Mouse (Mus musculus) lung, postnatal 0 days (tissue): ENCODE data around the gene Med27.

Experiments used
- CTCF ChIP-seq: IDR thresholded peaks from 2 replicates; pipeline ENCODE4 v1.5.1; 2016; ENCODE audit warnings: antibody characterized with exemption, mild to moderate bottlenecking
- EP300 ChIP-seq: IDR thresholded peaks from 2 replicates; pipeline ENCODE4 v1.6.1; 2016; ENCODE audit warnings: antibody characterized with exemption, mild to moderate bottlenecking, control low read depth

- no peak for TF ChIP-seq CTCF
- TF ChIP-seq EP300, result no peak
These were observed 115.2 kb downstream of the Med27 start for GRCm38 (mm10) chr2:29461841-29462240.
